Mouse (Mus musculus) heart, adult 2 months (tissue): Measurements from ENCODE around the gene Agk. TPM values are rescaled to one million over a fixed set of nuclear protein-coding genes. Genes with fewer than 3 reads are reported as not detected.
A peak's percentile ranks its signal among the peaks of the same experiment; 100 is the strongest.

ENCODE experiments used
- DNase-seq, 2 experiments: peaks; one replicate each; pipeline ENCODE4 v3.0.0; 2021
- H3K27ac ChIP-seq: fragments of 200-600 bp; 2 replicates; pipeline ENCODE4 v1.8.1; 2022
- H3K27me3 ChIP-seq: fragments of 200-500 bp; 2 replicates; pipeline ENCODE4 v1.6.1; 2012; ENCODE audit warnings: mild to moderate bottlenecking, low read length, inconsistent platforms, mixed read lengths; ENCODE audit not compliant: control insufficient read depth, insufficient read depth
- H3K36me3 ChIP-seq: fragments of 200-500 bp; 2 replicates; pipeline ENCODE4 v1.6.1; 2012; ENCODE audit warnings: low read length, inconsistent platforms; ENCODE audit not compliant: control insufficient read depth, insufficient read depth
- H3K4me1 ChIP-seq: fragments of 200-500 bp; 2 replicates; pipeline ENCODE4 v1.6.1; 2011; ENCODE audit warnings: low read length; ENCODE audit not compliant: control insufficient read depth, insufficient read depth
- H3K4me3 ChIP-seq: fragments of 200-600 bp; 2 replicates; pipeline ENCODE4 v1.8.1; 2022
- H3K79me2 ChIP-seq: fragments of 200-500 bp; replicated peaks from 2 replicates; pipeline ENCODE4 v1.6.1; 2012; ENCODE audit warnings: mild to moderate bottlenecking, inconsistent platforms, low read length, moderate library complexity, mixed read lengths; ENCODE audit not compliant: control insufficient read depth, insufficient read depth
- H3K9ac ChIP-seq: fragments of 200-500 bp; 2 replicates; pipeline ENCODE4 v1.6.1; 2012; ENCODE audit warnings: low read depth, mild to moderate bottlenecking, control low read depth, inconsistent platforms, low read length, mixed read lengths
- CTCF ChIP-seq: fragments of 200-600 bp; IDR thresholded peaks from 2 replicates; pipeline ENCODE4 v1.8.1; 2022; ENCODE audit warnings: antibody characterized with exemption, mild to moderate bottlenecking, moderate library complexity
- EP300 ChIP-seq: fragments of 200-500 bp; IDR thresholded peaks from 2 replicates; pipeline ENCODE4 v1.6.1; 2011; ENCODE audit warnings: low read depth, low read length, control low read depth; ENCODE audit not compliant: insufficient read depth
- POLR2A ChIP-seq: fragments of 200-500 bp; IDR thresholded peaks from 2 replicates; pipeline ENCODE4 v1.6.1; 2011; ENCODE audit warnings: mild to moderate bottlenecking, low read depth, low read length, control low read depth; ENCODE audit not compliant: insufficient read depth
- WGBS: fragments of 180-500 bp; shearing (Covaris S2); methylation state at CpG from one replicate; pipeline ENCODE4 v1.1.7; 2018; 5-methylcytosine and 5-hydroxymethylcytosine counted together
- intact Hi-C: fragments of 180-260 bp; cut with DNase I; formaldehyde crosslinking; loops from one replicate; pipeline ENCODE4 v1.15.1; 2025
- long read RNA-seq: library from polyadenylated mRNA; stranded (forward); transcript quantifications from one replicate; pipeline ENCODE4 v2.0.0, GENCODE M21; 2021
- polyA plus RNA-seq: library from polyadenylated mRNA; depleted of rRNA; stranded (reverse); fragments of >200 nt; gene quantifications from 2 replicates; pipeline ENCODE4 v1.2.3, GENCODE M21; 2012; rRNA removed
- total RNA-seq, 2 experiments: library from RNA; stranded (reverse); gene quantifications; 2 replicates each; pipeline ENCODE4 v1.2.3; 2021

Gene Agk
- total RNA-seq (10 to 100 TPM; 16.6 to 17.5 TPM), polyA plus RNA-seq (10.7 and 17.4 TPM in 2 replicates)
- long read RNA-seq, transcript Agk-201 (16 exons, 2,531 nt), result major isoform, 51 of 60 reads
- long read RNA-seq, partial matches to known transcripts, result 4 of 60 reads
- long read RNA-seq, other reads (novel, unspliced or antisense), result 5 of 60 reads

- 2% methylated on average over 52 of the region's 52 CpGs for WGBS
- no peaks in the 10 kb centered on the region for H3K27me3 ChIP-seq
- H3K4me1 ChIP-seq, result no peaks in the 10 kb centered on the region; the same call in 1 of the 2 replicates
- H3K9ac ChIP-seq, result peak within 1 kb of the TSS; percentile 96
- peak within 1 kb of the TSS; percentile 74 for H3K27ac ChIP-seq
- peak; percentile 81 to 82 for DNase-seq
- H3K79me2 ChIP-seq, result no peaks in the 10 kb centered on the region
- peak within 1 kb of the TSS; percentile 90 for H3K4me3 ChIP-seq
- intact Hi-C loops, result loop anchor here (1.0 kb wide), 1 partner anchor 146 kb away; the partner anchor contains the start of gene Ssbp1
- TF ChIP-seq POLR2A (peak; percentile 71), EP300 (0 out of 2 replicates have a peak, but pooled peaks have one; percentile 38), CTCF (no peak)
- H3K36me3 ChIP-seq, result no peaks in the 10 kb centered on the region
Measured at GRCm38 (mm10) chr6:40324897-40325841, at the start of gene Agk. Agk (plus strand) TSS chr6:40325172.

DNA sequence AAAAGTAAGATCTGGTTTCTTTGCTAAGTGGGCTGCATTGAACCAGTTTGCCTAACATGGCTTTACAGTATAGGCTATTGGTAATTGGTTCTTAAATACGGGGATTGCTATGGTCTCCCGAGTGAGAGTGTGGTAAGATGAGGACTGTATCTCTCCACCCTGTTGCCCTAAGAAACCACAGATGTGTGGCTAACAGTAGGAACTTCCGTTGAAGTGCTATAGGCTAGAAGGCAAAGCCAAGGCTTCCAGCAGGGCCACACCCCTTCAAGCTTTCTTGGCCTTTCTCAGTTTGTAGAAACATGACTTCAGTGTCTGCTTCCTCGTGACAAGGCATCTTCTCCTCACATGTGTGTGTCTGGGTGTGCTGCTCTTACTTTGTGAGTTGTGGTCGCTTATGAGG, 24.3 kb upstream of the Agk start:
- Histone ChIP-seq H3K4me1 (no peaks in the 10 kb centered on the region), H3K36me3 (no peaks in the 10 kb centered on the region), H3K27me3 (no peaks in the 10 kb centered on the region; the same call in 1 of the 2 replicates), H3K79me2 (no peaks in the 10 kb centered on the region), H3K9ac (no peak overlapping the region), H3K27ac (no peak overlapping the region), H3K4me3 (no peak overlapping the region)
- WGBS, result 61% methylated on average over 5 of the region's 5 CpGs
- no peak for DNase-seq
- TF ChIP-seq EP300 (no peak), CTCF (no peak), POLR2A (no peak)
- intact Hi-C loops, result loop anchor here (5.0 kb wide), 1 partner anchor 63 kb away; no protein-coding TSS in a partner anchor

GRCm38 (mm10) chr6:40303379-40303778, 21.6 kb upstream of the Agk start:
- WGBS, result 8% methylated on average over 6 of the region's 6 CpGs
- Histone ChIP-seq H3K9ac (no peak overlapping the region), H3K79me2 (no peaks in the 10 kb centered on the region), H3K27me3 (no peaks in the 10 kb centered on the region; the same call in 1 of the 2 replicates), H3K4me1 (no peaks in the 10 kb centered on the region), H3K4me3 (no peak overlapping the region), H3K27ac (no peak overlapping the region), H3K36me3 (no peaks in the 10 kb centered on the region)
- TF ChIP-seq POLR2A, result no peak
- TF ChIP-seq EP300, result no peak
- TF ChIP-seq CTCF, result peak; percentile 58
- intact Hi-C loops, result loop anchor here (5.0 kb wide), 1 partner anchor 66 kb away; no protein-coding TSS in a partner anchor
- DNase-seq, result no peak

- intact Hi-C loops, result loop anchor here (5.0 kb wide), 1 partner anchor 68 kb away; no protein-coding TSS in a partner anchor
Measured at GRCm38 (mm10) chr6:40304972-40305371, 20.0 kb upstream of the Agk start.

DNA sequence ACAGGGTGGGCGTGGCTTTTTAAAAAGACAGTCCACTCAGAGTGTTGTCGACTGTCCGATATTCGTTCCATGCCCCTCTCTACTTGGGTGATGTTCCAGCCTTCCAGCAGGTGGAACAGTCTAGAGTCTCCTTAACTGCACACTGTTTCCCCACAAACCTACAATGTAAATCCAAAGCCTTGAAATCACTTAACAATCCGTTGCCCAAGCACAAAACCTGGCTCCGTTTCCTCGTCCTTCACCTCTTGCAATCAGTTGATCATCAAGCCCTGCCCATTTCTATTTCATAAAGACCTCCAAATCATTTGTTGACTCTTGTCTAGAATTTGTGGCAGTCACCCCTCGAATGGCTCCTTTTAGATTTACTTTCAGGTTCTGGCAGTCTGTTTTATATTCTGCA, 1.4 kb downstream of the Agk start:
- Histone ChIP-seq H3K27ac (no peak overlapping the region), H3K79me2 (no peaks in the 10 kb centered on the region), H3K9ac (no peak overlapping the region), H3K36me3 (no peaks in the 10 kb centered on the region), H3K4me3 (no peak overlapping the region), H3K27me3 (no peaks in the 10 kb centered on the region), H3K4me1 (no peaks in the 10 kb centered on the region; the same call in 1 of the 2 replicates)
- no peak for TF ChIP-seq EP300
- 91% methylated on average over 8 of the region's 8 CpGs for WGBS
- DNase-seq, result no peak
- intact Hi-C loops, result no loop called here

More at GRCm38 (mm10) chr6:40304972-40305371, 20.0 kb upstream of the Agk start:
- DNase-seq, result no peak
- no peak overlapping the region for H3K9ac ChIP-seq
- H3K4me3 ChIP-seq, result no peak overlapping the region
- H3K27ac ChIP-seq, result no peak overlapping the region
- H3K36me3 ChIP-seq, result no peaks in the 10 kb centered on the region
- TF ChIP-seq EP300, result no peak
- TF ChIP-seq POLR2A, result no peak
- no peak for TF ChIP-seq CTCF
- no peaks in the 10 kb centered on the region for H3K79me2 ChIP-seq
- no peaks in the 10 kb centered on the region; the same call in 1 of the 2 replicates for H3K27me3 ChIP-seq
- no peaks in the 10 kb centered on the region for H3K4me1 ChIP-seq

- Histone ChIP-seq H3K79me2 (no peaks in the 10 kb centered on the region), H3K36me3 (no peaks in the 10 kb centered on the region), H3K4me1 (no peaks in the 10 kb centered on the region), H3K27ac (no peak overlapping the region), H3K9ac (no peak overlapping the region), H3K4me3 (no peak overlapping the region), H3K27me3 (no peaks in the 10 kb centered on the region)
- intact Hi-C loops, result no loop called here
- TF ChIP-seq POLR2A (no peak), CTCF (no peak), EP300 (no peak)
- DNase-seq, result no peak
- WGBS, result 92% methylated on average over 2 of the region's 2 CpGs
Measured at GRCm38 (mm10) chr6:40333497-40333896, 8.5 kb downstream of the Agk start.
